Mouse (Mus musculus) MEL (cell line): ENCODE measurements around the gene Gpbar1. TPM values are rescaled to one million over a fixed set of nuclear protein-coding genes. Genes with fewer than 3 reads are reported as not detected.

Experiments
- DNase-seq: peaks from one replicate; pipeline ENCODE4 v3.0.0; 2011; ENCODE audit warnings: low read depth, low spot score
- H3K27ac ChIP-seq: 2 replicates; pipeline ENCODE4 v1.5.1; 2012; ENCODE audit warnings: low read depth, mild to moderate bottlenecking, control low read depth, low read length, moderate library complexity; ENCODE audit not compliant: control insufficient read depth
- H3K27me3 ChIP-seq, 2 experiments: fragments of 150-350 bp in 1 of 2; sonication (generic) in 1 of 2; 2 replicates each; pipeline ENCODE4 v1.6.1; 2012; ENCODE audit warnings: low read length in 2 of 2, mild to moderate bottlenecking in 2 of 2, improper control_type of control experiment in 1 of 2, moderate library complexity in 1 of 2; ENCODE audit not compliant: insufficient read depth in 2 of 2, control insufficient read depth in 1 of 2
- H3K36me3 ChIP-seq, 2 experiments: 2 replicates each; pipeline ENCODE4 v1.6.1; 2012 to 2014; ENCODE audit warnings: low read length in 2 of 2, improper control_type of control experiment in 1 of 2, inconsistent platforms in 1 of 2, mild to moderate bottlenecking in 1 of 2; ENCODE audit not compliant: insufficient read depth in 2 of 2, control insufficient read depth in 1 of 2
- H3K4me1 ChIP-seq, 2 experiments: fragments of 150-350 bp in 1 of 2; sonication (generic) in 1 of 2; 2 replicates each; pipeline ENCODE4 v1.6.1; 2012; ENCODE audit warnings: low read length in 2 of 2, improper control_type of control experiment in 1 of 2, mild to moderate bottlenecking in 1 of 2; ENCODE audit not compliant: insufficient read depth in 2 of 2, control insufficient read depth in 1 of 2
- H3K4me3 ChIP-seq, 2 experiments: fragments of 150-350 bp in 1 of 2; sonication (generic) in 1 of 2; 2 replicates each; pipeline ENCODE4 v1.5.1; 2012; ENCODE audit warnings: low read depth in 2 of 2, low read length in 2 of 2, mild to moderate bottlenecking in 2 of 2, moderate library complexity in 2 of 2, control low read depth in 1 of 2, improper control_type of control experiment in 1 of 2; ENCODE audit not compliant: control insufficient read depth in 1 of 2, insufficient read depth in 1 of 2
- H3K79me2 ChIP-seq: 2 replicates; pipeline ENCODE4 v1.6.1; 2012; ENCODE audit warnings: mild to moderate bottlenecking, low read length, moderate library complexity; ENCODE audit not compliant: control insufficient read depth, poor library complexity, insufficient read depth
- H3K9ac ChIP-seq: 2 replicates; pipeline ENCODE4 v1.6.1; 2012; ENCODE audit warnings: low read depth, mild to moderate bottlenecking, control low read depth, low read length, moderate library complexity; ENCODE audit not compliant: control insufficient read depth, poor library complexity, severe bottlenecking
- H3K9me3 ChIP-seq: fragments of 150-350 bp; sonication (generic); replicated peaks from 2 replicates; pipeline ENCODE4 v1.6.1; 2012; ENCODE audit warnings: mild to moderate bottlenecking, low read length, improper control_type of control experiment, moderate library complexity; ENCODE audit not compliant: insufficient read depth
- CHD1 ChIP-seq: IDR thresholded peaks from 2 replicates; pipeline ENCODE4 v1.6.1; 2012; ENCODE audit warnings: low read depth, mild to moderate bottlenecking, inconsistent platforms, low read length, improper control_type of control experiment
- CHD2 ChIP-seq: IDR thresholded peaks from 2 replicates; pipeline ENCODE4 v1.6.1; 2011; ENCODE audit warnings: low read length, improper control_type of control experiment
- CTCF ChIP-seq, 3 experiments: IDR thresholded peaks in 2 of 3; conservative IDR thresholded peaks in 1 of 3; 2 replicates each; pipeline ENCODE4 v1.5.1; 2011 to 2012; ENCODE audit warnings: low read length in 3 of 3, low read depth in 2 of 3, mild to moderate bottlenecking in 2 of 3, improper control_type of control experiment in 1 of 3, inconsistent platforms in 1 of 3, mixed read lengths in 1 of 3, moderate library complexity in 1 of 3; ENCODE audit not compliant: control insufficient read depth in 1 of 3, insufficient read depth in 1 of 3, poor library complexity in 1 of 3, severe bottlenecking in 1 of 3
- E2F4 ChIP-seq: IDR thresholded peaks from 2 replicates; pipeline ENCODE4 v1.6.1; 2011; ENCODE audit warnings: low read depth, low read length, improper control_type of control experiment, borderline replicate concordance
- ETS1 ChIP-seq: IDR thresholded peaks from 2 replicates; pipeline ENCODE4 v1.6.1; 2012; ENCODE audit warnings: low read depth, mild to moderate bottlenecking, inconsistent platforms, low read length, improper control_type of control experiment, moderate library complexity
- GABPA ChIP-seq: IDR thresholded peaks from 2 replicates; pipeline ENCODE4 v1.6.1; 2012; ENCODE audit warnings: low read depth, mild to moderate bottlenecking, inconsistent platforms, low read length, improper control_type of control experiment, moderate library complexity
- GATA1 ChIP-seq: IDR thresholded peaks from 2 replicates; pipeline ENCODE4 v1.6.1; 2011; ENCODE audit warnings: low read depth, low read length, improper control_type of control experiment
- HCFC1 ChIP-seq: IDR thresholded peaks from 2 replicates; pipeline ENCODE4 v1.6.1; 2012; ENCODE audit warnings: low read depth, mild to moderate bottlenecking, inconsistent platforms, low read length, improper control_type of control experiment, moderate library complexity
- JUND ChIP-seq: IDR thresholded peaks from 2 replicates; pipeline ENCODE4 v1.6.1; 2011; ENCODE audit warnings: low read depth, mild to moderate bottlenecking, improper control_type of control experiment, low read length
- KAT2A ChIP-seq: conservative IDR thresholded peaks from 2 replicates; pipeline ENCODE4 v1.6.1; 2012; ENCODE audit warnings: low read depth, low read length, improper control_type of control experiment, inconsistent platforms
- MAX ChIP-seq: IDR thresholded peaks from 2 replicates; pipeline ENCODE4 v1.6.1; 2011; ENCODE audit warnings: low read length, improper control_type of control experiment
- MEF2A ChIP-seq: IDR thresholded peaks from 2 replicates; pipeline ENCODE4 v1.6.1; 2014; ENCODE audit warnings: low read depth, mild to moderate bottlenecking, inconsistent platforms, low read length, improper control_type of control experiment; ENCODE audit not compliant: poor library complexity, insufficient replicate concordance, severe bottlenecking; ENCODE audit errors: extremely low read depth
- MXI1 ChIP-seq: IDR thresholded peaks from 2 replicates; pipeline ENCODE4 v1.6.1; 2011; ENCODE audit warnings: mild to moderate bottlenecking, low read depth, low read length, improper control_type of control experiment
- MYB ChIP-seq: IDR thresholded peaks from 2 replicates; pipeline ENCODE4 v1.6.1; 2011; ENCODE audit warnings: mild to moderate bottlenecking, low read depth, low read length, improper control_type of control experiment
- MYC ChIP-seq: IDR thresholded peaks from 2 replicates; pipeline ENCODE4 v1.6.1; 2011; ENCODE audit warnings: low read depth, mild to moderate bottlenecking, low read length, improper control_type of control experiment, moderate library complexity
- NELFE ChIP-seq: IDR thresholded peaks from 2 replicates; pipeline ENCODE4 v1.6.1; 2011; ENCODE audit warnings: low read depth, low read length, improper control_type of control experiment
- NRF1 ChIP-seq: IDR thresholded peaks from 2 replicates; pipeline ENCODE4 v1.6.1; 2014; ENCODE audit warnings: low read depth, mild to moderate bottlenecking, inconsistent platforms, low read length, improper control_type of control experiment, moderate library complexity; ENCODE audit not compliant: poor library complexity, insufficient read depth, severe bottlenecking
- POLR2A ChIP-seq, 2 experiments: IDR thresholded peaks; 2 replicates each; pipeline ENCODE4 v1.6.1; 2011 to 2012; ENCODE audit warnings: low read length in 2 of 2, mild to moderate bottlenecking in 2 of 2, control low read depth in 1 of 2, improper control_type of control experiment in 1 of 2, low read depth in 1 of 2, moderate library complexity in 1 of 2; ENCODE audit not compliant: control insufficient read depth in 1 of 2, insufficient read depth in 1 of 2, poor library complexity in 1 of 2
- POLR2AphosphoS5 ChIP-seq: IDR thresholded peaks from 2 replicates; pipeline ENCODE4 v1.6.1; 2012; ENCODE audit warnings: low read depth, borderline replicate concordance, mild to moderate bottlenecking, inconsistent platforms, low read length, moderate library complexity, mixed read lengths
- RAD21 ChIP-seq: IDR thresholded peaks from 2 replicates; pipeline ENCODE4 v1.6.1; 2011; ENCODE audit warnings: mild to moderate bottlenecking, low read depth, low read length, improper control_type of control experiment
- SIN3A ChIP-seq: IDR thresholded peaks from 2 replicates; pipeline ENCODE4 v1.6.1; 2012; ENCODE audit warnings: low read length, improper control_type of control experiment, inconsistent platforms
- TBP ChIP-seq: IDR thresholded peaks from 2 replicates; pipeline ENCODE4 v1.8.0; 2011; ENCODE audit warnings: low read depth, low read length, improper control_type of control experiment
- USF2 ChIP-seq, 2 experiments: IDR thresholded peaks; 2 replicates each; pipeline ENCODE4 v1.6.1; 2011 to 2012; ENCODE audit warnings: improper control_type of control experiment in 2 of 2, low read length in 2 of 2, borderline replicate concordance in 1 of 2, inconsistent platforms in 1 of 2, low read depth in 1 of 2, mild to moderate bottlenecking in 1 of 2; ENCODE audit not compliant: insufficient read depth in 1 of 2
- ZC3H11A ChIP-seq: IDR thresholded peaks from 2 replicates; pipeline ENCODE4 v1.6.1; 2012; ENCODE audit warnings: low read depth, mild to moderate bottlenecking, inconsistent platforms, low read length, improper control_type of control experiment
- ZMIZ1 ChIP-seq: IDR thresholded peaks from 2 replicates; pipeline ENCODE4 v1.6.1; 2012; ENCODE audit warnings: low read depth, mild to moderate bottlenecking, inconsistent platforms, low read length, improper control_type of control experiment, moderate library complexity
- ZNF384 ChIP-seq: IDR thresholded peaks from 2 replicates; pipeline ENCODE4 v1.6.1; 2012; ENCODE audit warnings: low read depth, mild to moderate bottlenecking, inconsistent platforms, low read length, improper control_type of control experiment
- polyA plus RNA-seq, 2 experiments: library from polyadenylated mRNA; stranded (reverse) in 1 of 2; unstranded in 1 of 2; fragments of >175 nt in 1 of 2; fragments of >200 nt in 1 of 2; gene quantifications; 2 replicates each; pipeline versions ENCODE4 v1.2.1 to v1.2.4; 2012; ENCODE audit warnings: low replicate concordance in 2 of 2, low read depth in 1 of 2; ENCODE audit not compliant: insufficient read length in 2 of 2, insufficient read depth in 1 of 2, missing spikeins in 1 of 2
- total RNA-seq: library from RNA; depleted of rRNA; stranded (reverse); fragments of 300-350 nt; gene quantifications from 2 replicates; pipeline ENCODE4 v1.2.3, GENCODE M21; 2012

The Gpbar1 gene
- total and polyA plus RNA-seq, 3 experiments = not detected

- Histone ChIP-seq H3K36me3 (no peaks in the 10 kb centered on the region), H3K4me3 (no peak overlapping the region), H3K4me1 (no peaks in the 10 kb centered on the region), H3K9ac (no peak overlapping the region), H3K9me3 (no peaks in the 10 kb centered on the region), H3K79me2 (no peaks in the 10 kb centered on the region), H3K27ac (no peak overlapping the region), H3K27me3 (no peaks in the 10 kb centered on the region)
- TF ChIP-seq GATA1 (no peak), ZC3H11A (no peak), ZNF384 (no peak), TBP (no peak), CTCF (IDR thresholded peaks at IDR 0.05 in 2 of 3, conservative IDR thresholded peaks at IDR 0.05 in 1 of 3; ENCODE audit: control insufficient read depth in 1 of 3, insufficient read depth in 1 of 3, low read depth in 2 of 3, low read length in 3 of 3, poor library complexity in 1 of 3, severe bottlenecking in 1 of 3) (no peak), POLR2A (IDR thresholded peaks at IDR 0.05; ENCODE audit: control insufficient read depth in 1 of 2, insufficient read depth in 1 of 2, low read depth in 1 of 2, low read length in 2 of 2, poor library complexity in 1 of 2) (no peak), KAT2A (no peak), HCFC1 (no peak), RAD21 (no peak), GABPA (no peak), ETS1 (no peak), JUND (no peak), CHD1 (no peak)
- no peak for DNase-seq
These were observed 6.7 kb upstream of the Gpbar1 start for GRCm38 (mm10) chr1:74271659-74272058.

- no peak for DNase-seq
- TF ChIP-seq POLR2AphosphoS5 (no peak), E2F4 (no peak)
- Histone ChIP-seq H3K9me3 (no peaks in the 10 kb centered on the region), H3K4me1 (no peaks in the 10 kb centered on the region), H3K36me3 (no peaks in the 10 kb centered on the region), H3K79me2 (no peaks in the 10 kb centered on the region), H3K9ac (no peak overlapping the region), H3K27ac (no peak overlapping the region), H3K4me3 (no peak overlapping the region), H3K27me3 (no peaks in the 10 kb centered on the region)
These were observed 3.3 kb upstream of the Gpbar1 start for GRCm38 (mm10) chr1:74275015-74275414.

GRCm38 (mm10) chr1:74277041-74277440 lies 1.3 kb upstream of the Gpbar1 start:
- DNase-seq = no peak
- Histone ChIP-seq H3K9me3 (no peaks in the 10 kb centered on the region), H3K36me3 (no peaks in the 10 kb centered on the region), H3K27me3 (no peaks in the 10 kb centered on the region), H3K9ac (no peak overlapping the region)
- TF ChIP-seq POLR2AphosphoS5 = no peak
- TF ChIP-seq SIN3A = no peak
- TF ChIP-seq ZMIZ1 = no peak
- no peak for TF ChIP-seq USF2 (IDR thresholded peaks at IDR 0.05; ENCODE audit: borderline replicate concordance in 1 of 2, insufficient read depth in 1 of 2, low read depth in 1 of 2, low read length in 2 of 2)
- TF ChIP-seq NRF1 = no peak
- no peak for TF ChIP-seq KAT2A
- no peak for TF ChIP-seq CHD2
- no peak for TF ChIP-seq MYC
- TF ChIP-seq ZC3H11A = no peak
- no peak for TF ChIP-seq MAX
- no peak for TF ChIP-seq CTCF (IDR thresholded peaks at IDR 0.05 in 2 of 3, conservative IDR thresholded peaks at IDR 0.05 in 1 of 3; ENCODE audit: control insufficient read depth in 1 of 3, insufficient read depth in 1 of 3, low read depth in 2 of 3, low read length in 3 of 3, poor library complexity in 1 of 3, severe bottlenecking in 1 of 3)
- no peak for TF ChIP-seq GATA1
- no peak for TF ChIP-seq NELFE
- TF ChIP-seq MXI1 = no peak
- TF ChIP-seq CHD1 = no peak
- no peak for TF ChIP-seq TBP
- no peak for TF ChIP-seq MYB
- no peak for TF ChIP-seq MEF2A
- TF ChIP-seq, all 39 proteins: peak for 0
- no peak overlapping the region for H3K27ac ChIP-seq
- H3K4me3 ChIP-seq = no peak overlapping the region
- H3K79me2 ChIP-seq = no peaks in the 10 kb centered on the region
- no peaks in the 10 kb centered on the region for H3K4me1 ChIP-seq
